Mouse (Mus musculus) lung, postnatal 4 days (tissue): ENCODE measurements around the gene Tpm3.
A peak's percentile ranks its signal among the peaks of the same experiment; 100 is the strongest.

Experiments used
- DNase-seq, 2 experiments: peaks; one replicate each; pipeline ENCODE4 v3.0.0; 2021

Tpm3 gene

GRCm38 (mm10) chr3:90072294-90072693, at the start of gene Tpm3:
TSS of gene Tpm3 (plus strand) at chr3:90072649.
- no peak for DNase-seq

GRCm38 (mm10) chr3:90034653-90035052, 37.8 kb upstream of the Tpm3 start:
- no peak for DNase-seq

DNA sequence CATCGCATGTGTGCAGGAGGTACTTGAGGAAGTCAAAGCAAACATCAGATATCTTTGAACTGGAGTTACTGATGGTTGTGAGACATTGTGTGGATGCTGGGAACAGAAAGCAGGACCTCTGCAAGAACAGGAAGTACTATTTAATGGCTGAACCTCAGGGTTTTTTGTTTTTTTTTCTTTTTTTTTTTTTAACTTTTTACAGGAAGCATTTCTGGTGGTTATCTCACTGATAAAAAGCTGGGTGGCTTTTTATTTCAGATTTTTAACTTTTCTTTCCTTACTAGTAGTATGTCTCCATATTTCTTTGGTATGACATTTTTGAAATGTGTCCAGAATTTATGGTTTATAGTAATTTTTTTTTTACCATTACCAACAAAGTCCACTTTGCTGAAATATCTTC, 36.2 kb upstream of the Tpm3 start:
- DNase-seq: no peak

DNA sequence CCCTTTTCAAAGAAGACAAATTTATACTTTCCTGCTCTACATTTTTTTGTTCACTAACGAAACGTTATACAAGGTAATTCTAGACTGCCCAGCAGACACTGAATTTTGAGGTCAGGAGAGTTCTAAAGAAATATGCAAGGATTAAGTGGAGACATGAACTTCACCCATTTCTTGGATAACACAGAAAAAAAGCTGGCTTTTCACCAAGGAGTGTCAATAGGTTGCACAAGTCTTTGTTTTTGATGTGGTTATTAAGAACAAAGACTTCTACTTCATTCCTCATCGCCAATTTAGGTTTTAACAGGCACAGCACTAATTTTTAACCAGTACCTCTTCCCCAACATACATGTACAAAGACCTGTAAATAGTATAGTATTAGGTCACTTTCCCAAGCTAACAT, 22.8 kb upstream of the Tpm3 start:
- DNase-seq: no peak

DNA sequence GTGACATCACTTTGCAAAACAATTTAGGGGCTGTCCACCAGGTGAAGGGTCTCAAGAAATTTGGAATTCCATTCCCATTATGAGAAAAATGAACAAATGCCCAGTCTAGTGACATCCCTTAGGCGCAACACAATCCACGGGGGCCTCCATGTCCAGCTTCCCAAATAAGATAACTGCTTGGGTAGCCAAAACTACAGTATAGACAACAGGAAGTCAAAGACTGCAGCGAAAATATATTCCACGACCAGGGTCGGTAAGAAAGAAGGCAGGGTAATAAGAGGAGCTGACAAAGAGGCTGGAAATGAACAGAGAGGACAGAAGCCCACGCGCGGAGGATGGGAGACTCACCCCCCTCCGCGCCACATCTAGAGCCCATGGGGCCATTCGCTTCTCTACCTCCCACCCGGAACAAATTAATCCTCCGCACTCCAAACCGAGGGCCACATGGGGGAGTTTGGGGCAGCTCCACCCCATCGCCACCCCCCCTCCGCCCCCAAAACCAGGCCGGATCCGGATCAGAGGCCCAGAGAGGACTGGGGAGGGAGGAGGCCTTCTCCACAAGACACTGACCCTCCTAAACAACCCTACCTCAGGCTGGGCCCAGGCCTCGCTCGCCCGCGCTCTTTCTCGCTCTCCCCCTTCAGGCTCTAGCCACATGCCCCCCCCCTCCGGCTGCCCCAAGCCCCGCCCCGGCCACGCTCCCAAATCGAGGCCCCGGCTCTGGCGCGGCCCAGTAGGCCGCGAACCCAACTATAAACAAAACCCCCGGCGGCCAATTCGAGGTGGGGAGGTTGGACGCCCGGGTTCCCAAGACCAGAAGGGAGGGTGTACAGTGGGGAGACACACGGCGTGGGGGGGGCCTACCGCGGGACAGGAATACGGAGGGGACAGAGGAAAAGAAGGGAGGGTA, 20.8 kb upstream of the Tpm3 start, which contains the start of gene 4933434E20Rik:
Gene 4933434E20Rik (plus strand): TSS at position 196 of the 910 bp plus-strand sequence.
- DNase-seq: peak; percentile 74

GRCm38 (mm10) chr3:90052351-90053241, 19.9 kb upstream of the Tpm3 start, which contains the start of gene Ubap2l:
TSS of gene Ubap2l (minus strand) at chr3:90052628.
- DNase-seq: peak; percentile 95 to 98

GRCm38 (mm10) chr3:90061549-90061948, 10.9 kb upstream of the Tpm3 start:
- no peak for DNase-seq

GRCm38 (mm10) chr3:90062539-90062938, 9.9 kb upstream of the Tpm3 start:
- DNase-seq: no peak

DNA sequence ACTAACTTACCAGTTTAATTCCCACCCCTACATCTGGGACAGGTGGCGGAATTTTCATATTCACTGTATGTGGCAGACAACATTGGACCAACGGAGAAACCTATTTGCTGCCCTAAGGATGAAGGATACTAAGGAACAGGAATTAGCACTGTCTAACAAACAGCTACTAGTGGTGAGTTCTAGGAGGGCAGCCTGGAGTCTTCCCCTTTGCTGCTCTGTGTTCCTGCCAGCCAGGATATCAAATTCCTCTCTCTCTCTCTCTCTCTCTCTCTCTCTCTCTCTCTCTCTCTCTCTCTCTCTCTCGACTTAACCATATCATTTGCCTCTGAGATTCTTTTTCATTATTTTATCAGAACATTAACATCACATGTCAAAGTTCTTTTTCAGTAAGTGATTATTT, 8.1 kb upstream of the Tpm3 start:
- DNase-seq: no peak

GRCm38 (mm10) chr3:90065553-90065952, 6.9 kb upstream of the Tpm3 start:
- DNase-seq: peak in 1 of 2 experiments; percentile 61

DNA sequence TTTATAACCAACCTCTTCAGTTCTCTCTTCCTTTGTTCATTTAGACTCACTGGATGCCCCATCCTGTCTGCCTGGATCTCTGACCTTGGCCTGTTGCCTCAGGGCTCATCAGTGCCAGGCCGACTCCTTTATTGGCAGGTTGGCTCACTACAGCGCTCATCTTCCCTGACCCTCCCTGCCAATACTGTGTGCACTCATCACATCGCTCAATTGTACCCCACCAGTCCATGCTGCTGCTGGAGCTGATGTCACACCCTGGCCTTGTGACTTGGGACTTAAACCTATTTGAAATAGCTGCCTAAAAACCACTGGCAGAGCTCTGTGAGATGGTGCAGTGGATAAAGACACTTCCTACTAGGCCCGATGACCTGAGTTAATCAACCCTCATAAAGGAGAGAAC, 4.6 kb upstream of the Tpm3 start:
- DNase-seq: no peak

- DNase-seq: no peak
Measured at GRCm38 (mm10) chr3:90069688-90070087, 2.8 kb upstream of the Tpm3 start.

- DNase-seq: peak; percentile 65 to 89
Measured at GRCm38 (mm10) chr3:90076921-90077716, 4.7 kb downstream of the Tpm3 start.

GRCm38 (mm10) chr3:90078224-90078623, 5.8 kb downstream of the Tpm3 start:
- DNase-seq: no peak

DNA sequence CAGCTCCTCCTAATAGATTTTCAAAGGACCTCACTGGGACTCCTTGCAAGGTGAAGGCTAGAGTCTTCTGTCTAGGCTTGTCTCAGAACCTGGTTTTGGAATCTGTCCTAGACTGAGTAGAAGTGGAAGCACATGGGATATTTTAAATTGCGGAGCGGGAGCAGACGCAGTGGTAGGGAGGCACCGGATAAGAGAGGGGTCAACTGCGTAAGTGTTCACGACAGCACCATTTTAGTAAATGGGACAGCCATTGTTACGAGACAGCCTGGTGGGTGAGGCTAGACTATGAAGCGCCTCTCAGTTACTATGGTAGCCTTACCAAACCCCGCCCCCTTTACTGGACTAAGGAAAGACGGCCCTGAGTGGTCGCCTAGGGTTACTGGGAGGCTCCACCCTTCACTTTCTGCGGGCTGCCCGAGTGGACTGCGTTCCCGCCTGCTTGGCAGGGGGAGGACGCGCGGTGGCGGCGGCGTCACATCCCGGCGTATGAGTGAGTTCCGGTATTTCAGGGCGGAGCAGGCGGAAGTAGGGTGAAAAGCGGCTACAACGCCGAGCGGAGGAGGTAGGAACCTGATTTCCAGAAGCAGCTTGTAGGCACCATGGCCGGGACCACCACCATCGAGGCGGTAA, 6.8 kb downstream of the Tpm3 start:
- peak; percentile 96 to 98 for DNase-seq

- DNase-seq: peak; percentile 89 to 91
Measured at GRCm38 (mm10) chr3:90079763-90080497, 7.5 kb downstream of the Tpm3 start.

DNA sequence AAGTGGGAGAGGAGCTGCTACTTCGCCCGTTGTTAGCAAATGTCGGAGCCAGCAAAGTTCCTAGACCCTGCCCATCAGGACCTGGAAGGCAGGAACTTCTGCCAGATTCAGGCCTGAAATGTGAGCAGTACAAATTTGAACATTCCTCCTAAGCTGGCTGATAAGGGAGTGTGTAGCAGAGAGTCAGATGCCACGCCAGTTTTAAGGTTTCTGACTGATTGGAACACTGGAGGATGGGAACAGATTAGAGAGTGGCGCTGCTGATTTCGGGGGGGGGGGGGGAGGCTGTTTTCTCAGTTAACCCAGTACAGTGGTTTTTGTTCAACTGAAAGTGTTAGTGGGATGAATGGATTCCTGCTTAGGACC, 8.0 kb downstream of the Tpm3 start:
- DNase-seq: no peak

DNA sequence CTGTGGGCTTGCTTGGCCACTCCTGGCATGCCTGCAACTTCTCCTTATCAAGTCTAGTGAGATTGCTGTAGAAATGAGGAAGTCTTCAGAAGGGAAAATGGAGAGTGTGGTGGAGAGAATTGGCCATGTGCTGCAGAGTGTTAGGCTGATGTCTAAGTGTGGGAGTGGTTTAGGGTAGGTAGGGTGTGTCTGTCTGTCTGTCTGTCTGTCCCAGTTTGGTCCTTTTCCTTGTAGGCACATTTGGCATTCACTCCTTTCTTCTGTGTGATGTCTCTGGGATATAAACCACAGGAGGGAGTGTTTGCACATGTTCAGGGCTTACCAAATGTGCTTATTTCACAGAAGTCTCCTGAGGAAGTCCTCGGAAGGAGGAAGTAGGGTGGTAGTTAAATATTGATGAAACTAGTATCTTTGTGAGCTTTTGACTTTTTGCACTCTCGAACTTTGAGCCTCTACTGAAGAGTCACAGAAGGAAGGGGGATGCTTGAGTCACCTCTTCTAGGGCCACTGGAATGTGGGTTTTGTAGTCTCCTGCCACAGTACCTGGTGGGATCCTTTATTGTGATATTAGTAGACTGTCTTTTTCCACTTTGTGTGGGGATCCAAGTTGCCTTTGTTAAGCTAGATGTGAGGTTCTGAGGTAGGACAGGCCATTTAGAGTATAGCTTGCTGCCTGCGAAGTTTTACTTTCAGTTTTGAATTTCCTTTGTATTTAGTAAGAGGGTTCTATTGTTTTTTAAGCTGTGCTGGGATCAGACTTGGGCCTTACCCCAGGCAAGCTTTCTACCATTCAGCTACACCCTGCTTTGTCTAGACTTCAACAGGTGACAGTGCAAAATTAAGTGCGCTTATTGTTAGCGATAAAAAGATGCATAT, 9.2 kb downstream of the Tpm3 start:
- peak; percentile 41 to 45 for DNase-seq

DNA sequence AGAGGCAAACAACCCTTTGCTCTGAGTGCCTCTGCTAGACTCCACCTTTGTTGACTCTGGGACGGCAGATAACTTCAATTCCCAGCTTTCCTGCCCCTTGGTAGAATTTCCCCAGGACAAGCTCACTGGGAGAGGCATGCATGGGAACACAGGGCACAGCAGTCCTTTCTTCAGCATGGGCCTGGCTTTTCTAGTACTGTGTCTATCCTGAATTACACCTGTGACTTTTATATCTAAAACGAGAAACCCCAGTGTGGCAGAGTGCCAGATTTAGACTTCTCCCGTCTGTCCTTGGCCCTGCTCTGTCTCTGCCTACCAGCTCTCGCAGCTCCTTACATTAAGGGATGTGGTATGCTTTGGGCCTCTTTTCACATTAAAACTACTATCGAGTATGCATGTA, 10.6 kb downstream of the Tpm3 start:
- DNase-seq: peak; percentile 38 to 58

DNA sequence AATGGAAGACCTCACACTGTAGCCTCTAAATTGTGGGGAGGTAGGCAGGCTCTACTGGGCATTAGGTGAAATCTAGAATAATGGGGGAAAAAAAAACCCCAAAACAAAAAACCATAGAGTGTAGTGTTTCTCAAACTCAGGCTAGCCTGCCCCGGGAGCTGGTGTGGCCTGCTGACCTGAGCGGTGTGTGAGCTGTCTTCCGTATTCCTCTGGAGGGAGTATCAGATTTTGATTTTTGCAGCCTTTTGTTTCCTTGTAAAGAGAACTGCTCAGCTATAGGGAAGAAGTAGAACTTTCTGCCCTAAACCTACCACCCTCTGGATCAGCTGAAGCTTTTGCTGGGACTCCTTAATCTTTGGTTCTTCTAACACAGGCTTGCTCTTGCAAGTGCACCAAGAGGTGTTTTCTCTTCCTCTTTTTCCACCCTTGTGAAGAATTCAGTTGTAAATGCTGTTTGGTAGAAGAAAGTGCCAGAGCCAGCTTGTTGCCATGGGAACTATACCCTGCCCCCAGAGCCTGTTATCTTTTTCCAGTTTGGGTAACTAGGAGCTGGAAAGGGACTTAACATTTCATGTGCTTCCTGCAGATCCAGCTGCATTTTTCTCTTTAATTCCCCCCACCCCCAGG, 11.4 kb downstream of the Tpm3 start:
- peak in 1 of 2 experiments; percentile 43 for DNase-seq
